8 mouse cellular contexts compared by ENCODE assay signal in the genomic region with DNA sequence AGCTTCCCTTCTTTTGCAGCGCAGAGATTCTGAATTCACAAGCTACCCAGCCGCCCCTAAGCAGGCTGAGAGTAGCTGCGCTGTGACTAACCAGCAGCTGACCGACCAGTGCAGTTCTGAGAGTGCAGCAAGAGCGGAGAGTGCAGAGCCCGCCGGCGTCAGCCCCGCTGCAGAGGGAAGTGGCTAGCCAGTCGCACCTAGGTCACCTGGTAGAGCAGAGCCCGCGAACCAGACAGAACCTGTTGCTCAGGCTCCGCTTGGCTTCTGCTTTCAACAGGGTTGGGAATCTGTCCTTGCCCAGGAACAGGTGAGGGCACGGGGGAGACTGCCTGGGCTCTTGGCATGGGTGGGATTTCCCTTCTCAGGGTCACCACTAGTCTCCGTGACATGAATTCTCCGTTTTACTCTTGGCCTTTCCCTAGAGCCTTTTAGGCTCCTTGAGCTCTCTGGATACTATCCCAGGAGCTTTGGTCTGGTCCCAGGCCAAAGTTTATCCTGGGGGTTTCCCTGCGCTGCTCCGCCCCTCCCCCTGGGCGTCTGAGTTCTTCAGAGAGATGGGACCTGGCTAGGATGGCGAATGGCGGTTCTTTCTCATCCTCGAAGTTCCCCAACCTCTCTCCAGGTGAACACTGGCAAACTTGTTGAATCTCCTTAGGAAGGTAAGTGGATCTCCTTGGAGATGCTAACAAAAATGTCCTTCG. TPM values are rescaled to one million over a fixed set of nuclear protein-coding genes. Genes with fewer than 3 reads are reported as not detected.
DNase-seq lines count a peak whose midpoint lies in the region; ATAC-seq and TF ChIP-seq lines count a peak whose summit lies in the region.

A gene (plus strand): TSS at position 552 of the 701 bp plus-strand sequence.

- peak in 1 of 2 experiments; percentile 33 for DNase-seq in left cerebral cortex, adult 2 months (ENCODE audit: extremely low spot score in 1 of 2, low spot score in 2 of 2)
- no peak for DNase-seq in left cerebral cortex, adult 11 months (ENCODE audit: low spot score)
- DNase-seq in embryo, embryonic 9.5 days (ENCODE audit: extremely low spot score): peak; percentile 65
- no peak for DNase-seq in gastrocnemius, postnatal 14 days
- no peak for DNase-seq in cerebellum, adult 2 months

- H3K9ac ChIP-seq in hindbrain, embryonic 16.5 days (ENCODE audit: low read depth, low read length): peak within 1 kb of the TSS; percentile 16
- no peak within 1 kb of the TSS for H3K9ac ChIP-seq in liver, embryonic 12.5 days
- peak within 1 kb of the TSS; percentile 42; the same call in 1 of the 2 replicates for H3K9ac ChIP-seq in neural tube, embryonic 12.5 days

- no peaks in the 10 kb centered on the region; the same call in none of the 2 replicates for H3K4me1 ChIP-seq in hindbrain, embryonic 16.5 days (ENCODE audit: control insufficient read depth, insufficient read depth, low read depth, low read length)
- no peaks in the 10 kb centered on the region for H3K4me1 ChIP-seq in liver, embryonic 12.5 days
- peaks cover 10% of the 10 kb centered on the region; the same call in 1 of the 2 replicates for H3K4me1 ChIP-seq in neural tube, embryonic 12.5 days
- H3K4me1 ChIP-seq in cerebellum, adult 2 months (ENCODE audit: control insufficient read depth, insufficient read depth, low read length): no peaks in the 10 kb centered on the region

- H3K4me3 ChIP-seq in left cerebral cortex, adult 2 months: peak within 1 kb of the TSS; percentile 34
- peak within 1 kb of the TSS; percentile 37 for H3K4me3 ChIP-seq in hindbrain, embryonic 16.5 days (ENCODE audit: low read length)
- H3K4me3 ChIP-seq in liver, embryonic 12.5 days: peak within 1 kb of the TSS; percentile 19; the same call in 1 of the 2 replicates
- H3K4me3 ChIP-seq in neural tube, embryonic 12.5 days: peak within 1 kb of the TSS; percentile 33
- H3K4me3 ChIP-seq in cerebellum, adult 2 months (replicated peaks; ENCODE audit: insufficient read depth, low read depth, low read length): no peak within 1 kb of the TSS

- H3K27me3 ChIP-seq in hindbrain, embryonic 16.5 days (replicated peaks; ENCODE audit: control insufficient read depth, insufficient read depth, low read length): peaks cover 2% of the 10 kb centered on the region; the same call in 1 of the 2 replicates
- H3K27me3 ChIP-seq in liver, embryonic 12.5 days (replicated peaks): peaks cover 11% of the 10 kb centered on the region; the same call in 1 of the 2 replicates
- peaks cover 6% of the 10 kb centered on the region; the same call in 1 of the 2 replicates for H3K27me3 ChIP-seq in neural tube, embryonic 12.5 days (replicated peaks)
- H3K27me3 ChIP-seq in cerebellum, adult 2 months (ENCODE audit: control insufficient read depth, insufficient read depth, low read length): no peaks in the 10 kb centered on the region; the same call in 1 of the 2 replicates

- TF ChIP-seq CTCF in left cerebral cortex, adult 2 months (IDR thresholded peaks at IDR 0.05): no peak
- no peak for TF ChIP-seq CTCF in cerebellum, adult 2 months (IDR thresholded peaks at IDR 0.05; ENCODE audit: borderline replicate concordance, insufficient read depth, low read depth, low read length)

- TF ChIP-seq POLR2A in cerebellum, adult 2 months (IDR thresholded peaks at IDR 0.05; ENCODE audit: borderline replicate concordance, insufficient read depth, low read length): no peak

- peak; percentile 94 for ATAC-seq in hindbrain, embryonic 16.5 days
- 0 out of 2 replicates have a peak, but pooled peaks have one; percentile 27 for ATAC-seq in liver, embryonic 12.5 days
- peak; percentile 90 for ATAC-seq in neural tube, embryonic 12.5 days (ENCODE audit: low FRiP score, low read depth)

- intact Hi-C loops in left cerebral cortex, adult 2 months (cut with DNase I): no loop called here
- intact Hi-C loops in gastrocnemius, postnatal 14 days (cut with DNase I; ENCODE audit: low total_unique reads): no loop called here

- H3K4me2 ChIP-seq in hindbrain, embryonic 16.5 days (ENCODE audit: low read length): peak within 1 kb of the TSS; percentile 65
- peak within 1 kb of the TSS; percentile 52 for H3K4me2 ChIP-seq in liver, embryonic 12.5 days
- peak within 1 kb of the TSS; percentile 83 for H3K4me2 ChIP-seq in neural tube, embryonic 12.5 days (replicated peaks)

- no peak within 1 kb of the TSS for H3K27ac ChIP-seq in left cerebral cortex, adult 2 months
- no peak within 1 kb of the TSS for H3K27ac ChIP-seq in hindbrain, embryonic 16.5 days (ENCODE audit: low read depth, low read length)
- no peak within 1 kb of the TSS for H3K27ac ChIP-seq in liver, embryonic 12.5 days
- no peak within 1 kb of the TSS for H3K27ac ChIP-seq in neural tube, embryonic 12.5 days
- no peak within 1 kb of the TSS for H3K27ac ChIP-seq in cerebellum, adult 2 months (ENCODE audit: insufficient read depth, low read length)

- 3% methylated on average over 22 of the region's 23 CpGs for WGBS in hindbrain, embryonic 16.5 days
- 6% methylated on average over 23 of the region's 23 CpGs for WGBS in liver, embryonic 12.5 days (ENCODE audit: insufficient replicate concordance)
- WGBS in neural tube, embryonic 12.5 days: 5% methylated on average over 23 of the region's 23 CpGs
- 4% methylated on average over 23 of the region's 23 CpGs for WGBS in cerebellum, adult 2 months

- H3K9me3 ChIP-seq in hindbrain, embryonic 16.5 days (ENCODE audit: control insufficient read depth, low read length): no peaks in the 10 kb centered on the region
- no peaks in the 10 kb centered on the region for H3K9me3 ChIP-seq in liver, embryonic 12.5 days (replicated peaks)
- no peaks in the 10 kb centered on the region for H3K9me3 ChIP-seq in neural tube, embryonic 12.5 days

- no peaks in the 10 kb centered on the region for H3K36me3 ChIP-seq in hindbrain, embryonic 16.5 days (ENCODE audit: control insufficient read depth, insufficient read depth, low read length)
- no peaks in the 10 kb centered on the region for H3K36me3 ChIP-seq in liver, embryonic 12.5 days
- H3K36me3 ChIP-seq in neural tube, embryonic 12.5 days: no peaks in the 10 kb centered on the region

RNA-seq across cellular contexts. Expression of the gene that starts here (rescaled TPM):
- under 1 TPM in 1 of 2 experiments, not detected in 1; 0.56 TPM for total RNA-seq in left cerebral cortex, adult 2 months (2021)
- 0.25 and 0.36 TPM in 2 replicates for polyA plus RNA-seq in hindbrain, embryonic 16.5 days (2015; fragmentation: Nextera tagmentation; extraction: Ambion mirVana)
- polyA plus RNA-seq in liver, embryonic 12.5 days (2016; fragmentation: Nextera tagmentation; extraction: Ambion mirVana): not detected in 2 replicates
- polyA plus RNA-seq in neural tube, embryonic 12.5 days (2016; fragmentation: Nextera tagmentation; extraction: Ambion mirVana): not detected in 2 replicates
- total RNA-seq in gastrocnemius, postnatal 14 days (2021): not detected
- polyA plus RNA-seq in cerebellum, adult 2 months (2012; rRNA removed): 0.06 and 0.16 TPM in 2 replicates

Comparison
In these comparisons a context has a peak if more than half of its experiments do, and no peak if none do; other contexts are left out.
1. Peak in ATAC-seq, H3K4me3 ChIP-seq, H3K9ac ChIP-seq and H3K4me2 ChIP-seq in hindbrain, embryonic 16.5 days; RNA of the gene not detected or under 1 TPM.
2. Peak in ATAC-seq, H3K4me3 ChIP-seq and H3K4me2 ChIP-seq in liver, embryonic 12.5 days; RNA of the gene not detected or under 1 TPM.
3. Peak in ATAC-seq, H3K4me3 ChIP-seq, H3K9ac ChIP-seq and H3K4me2 ChIP-seq in neural tube, embryonic 12.5 days; RNA of the gene not detected or under 1 TPM.
4. ATAC-seq: peak in every context shown above with its lines; median percentile 94 in hindbrain, embryonic 16.5 days; 90 in neural tube, embryonic 12.5 days; 27 in liver, embryonic 12.5 days.